Mouse (Mus musculus): ENCODE measurements at regions not wholly inside any gene's neighbourhood (a gene's known extent, or its start where the extent isn't known, plus 50 kb on each side); places are given as distances from the start of the nearest gene placed in this dataset.

GRCm38 (mm10) chr3:119976363-119976762 lies 192.1 kb upstream of the Ptbp2 start:
- no peak overlapping the region for H3K27ac ChIP-seq (ENCODE audit: low read depth, low read length)
- no peaks in the 10 kb centered on the region for H3K27me3 ChIP-seq (ENCODE audit: insufficient read depth, low read length)
- WGBS, result 89% methylated on average over 3 of the region's 3 CpGs
- H3K4me3 ChIP-seq (ENCODE audit: low read depth, low read length), result no peak overlapping the region
- H3K9ac ChIP-seq, result no peak overlapping the region
- no peaks in the 10 kb centered on the region for H3K9me3 ChIP-seq (ENCODE audit: low read length)
- no peaks in the 10 kb centered on the region for H3K4me1 ChIP-seq (ENCODE audit: insufficient read depth)
- no peak overlapping the region for H3K4me2 ChIP-seq (ENCODE audit: low read depth)
- DNase-seq (no peak), ATAC-seq (no peak)
- no peak for TF ChIP-seq CTCF (IDR thresholded peaks at IDR 0.05; ENCODE audit: low read depth)
- no peaks in the 10 kb centered on the region for H3K36me3 ChIP-seq (ENCODE audit: insufficient read depth)

- no peak overlapping the region for H3K27ac ChIP-seq (ENCODE audit: low read depth, low read length)
- ATAC-seq, result no peak
- TF ChIP-seq CTCF (IDR thresholded peaks at IDR 0.05; ENCODE audit: low read depth), result no peak
Measured at GRCm38 (mm10) chr3:119958799-119959467, 174.7 kb upstream of the Ptbp2 start.

GRCm38 (mm10) chr3:119957529-119957928 lies 173.3 kb upstream of the Ptbp2 start:
- Histone ChIP-seq H3K27ac (ENCODE audit: low read depth, low read length) (no peak overlapping the region), H3K9ac (no peak overlapping the region), H3K4me1 (ENCODE audit: insufficient read depth) (0 out of 2 replicates have a peak, but pooled peaks cover 4% of the 10 kb centered on the region), H3K4me2 (ENCODE audit: low read depth) (no peak overlapping the region), H3K4me3 (ENCODE audit: low read depth, low read length) (no peak overlapping the region), H3K27me3 (ENCODE audit: insufficient read depth, low read length) (no peaks in the 10 kb centered on the region), H3K9me3 (ENCODE audit: low read length) (no peaks in the 10 kb centered on the region), H3K36me3 (ENCODE audit: insufficient read depth) (no peaks in the 10 kb centered on the region)
- ATAC-seq (no peak), DNase-seq (no peak)
- WGBS, result 54% methylated on average over 8 of the region's 8 CpGs
- TF ChIP-seq CTCF (IDR thresholded peaks at IDR 0.05; ENCODE audit: low read depth), result no peak

More at GRCm38 (mm10) chr3:119958799-119959467, 174.7 kb upstream of the Ptbp2 start:
- Histone ChIP-seq H3K4me2 (ENCODE audit: low read depth) (no peak overlapping the region), H3K9me3 (ENCODE audit: low read length) (no peaks in the 10 kb centered on the region), H3K4me3 (ENCODE audit: low read depth, low read length) (no peak overlapping the region), H3K4me1 (ENCODE audit: insufficient read depth) (0 out of 2 replicates have a peak, but pooled peaks cover 4% of the 10 kb centered on the region), H3K27me3 (ENCODE audit: insufficient read depth, low read length) (no peaks in the 10 kb centered on the region), H3K9ac (no peak overlapping the region), H3K36me3 (ENCODE audit: insufficient read depth) (no peaks in the 10 kb centered on the region)
- WGBS, result 10% methylated on average over 5 of the region's 5 CpGs
- no peak for DNase-seq

GRCm38 (mm10) chr3:119955745-119956615 lies 171.7 kb upstream of the Ptbp2 start:
- no peak for TF ChIP-seq CTCF (IDR thresholded peaks at IDR 0.05; ENCODE audit: low read depth)
- Histone ChIP-seq H3K4me1 (ENCODE audit: insufficient read depth) (0 out of 2 replicates have a peak, but pooled peaks cover 4% of the 10 kb centered on the region), H3K27me3 (ENCODE audit: insufficient read depth, low read length) (no peaks in the 10 kb centered on the region), H3K4me2 (ENCODE audit: low read depth) (no peak overlapping the region), H3K36me3 (ENCODE audit: insufficient read depth) (no peaks in the 10 kb centered on the region), H3K9ac (no peak overlapping the region), H3K9me3 (ENCODE audit: low read length) (no peaks in the 10 kb centered on the region), H3K4me3 (ENCODE audit: low read depth, low read length) (no peak overlapping the region), H3K27ac (ENCODE audit: low read depth, low read length) (no peak overlapping the region)
- ATAC-seq (peak; percentile 86), DNase-seq (peak; percentile 70)
- WGBS, result 51% methylated on average over 7 of the region's 7 CpGs

- H3K9ac ChIP-seq, result no peak overlapping the region
- TF ChIP-seq CTCF (IDR thresholded peaks at IDR 0.05; ENCODE audit: low read depth), result no peak
- H3K4me1 ChIP-seq (ENCODE audit: insufficient read depth), result 0 out of 2 replicates have a peak, but pooled peaks cover 7% of the 10 kb centered on the region
- H3K27ac ChIP-seq (ENCODE audit: low read depth, low read length), result no peak overlapping the region
- no peak overlapping the region for H3K4me3 ChIP-seq (ENCODE audit: low read depth, low read length)
- no peak overlapping the region for H3K4me2 ChIP-seq (ENCODE audit: low read depth)
- ATAC-seq, result no peak
- peak; percentile 55 for DNase-seq
- no peaks in the 10 kb centered on the region for H3K27me3 ChIP-seq (ENCODE audit: insufficient read depth, low read length)
- H3K9me3 ChIP-seq (ENCODE audit: low read length), result no peaks in the 10 kb centered on the region
- WGBS, result 29% methylated on average over 3 of the region's 3 CpGs
- no peaks in the 10 kb centered on the region for H3K36me3 ChIP-seq (ENCODE audit: insufficient read depth)
Measured at GRCm38 (mm10) chr3:119950721-119951120, 166.5 kb upstream of the Ptbp2 start.

GRCm38 (mm10) chr3:119950070-119950469 lies 165.8 kb upstream of the Ptbp2 start:
- 45% methylated on average over 2 of the region's 2 CpGs for WGBS
- Histone ChIP-seq H3K9ac (no peak overlapping the region), H3K4me1 (ENCODE audit: insufficient read depth) (0 out of 2 replicates have a peak, but pooled peaks cover 4% of the 10 kb centered on the region), H3K36me3 (ENCODE audit: insufficient read depth) (no peaks in the 10 kb centered on the region), H3K9me3 (ENCODE audit: low read length) (no peaks in the 10 kb centered on the region), H3K27ac (ENCODE audit: low read depth, low read length) (no peak overlapping the region), H3K4me2 (ENCODE audit: low read depth) (peak overlapping the region; percentile 52; the same call in 1 of the 2 replicates), H3K4me3 (ENCODE audit: low read depth, low read length) (no peak overlapping the region), H3K27me3 (ENCODE audit: insufficient read depth, low read length) (no peaks in the 10 kb centered on the region)
- DNase-seq (peak; percentile 42), ATAC-seq (no peak)
- no peak for TF ChIP-seq CTCF (IDR thresholded peaks at IDR 0.05; ENCODE audit: low read depth)

GRCm38 (mm10) chr3:119949620-119950019 lies 165.4 kb upstream of the Ptbp2 start:
- H3K27ac ChIP-seq (ENCODE audit: low read depth, low read length), result peak overlapping the region; percentile 50; the same call in 1 of the 2 replicates
- H3K4me3 ChIP-seq (ENCODE audit: low read depth, low read length), result peak overlapping the region; percentile 30
- peak overlapping the region; percentile 44 for H3K9ac ChIP-seq
- DNase-seq, result peak; percentile 69
- H3K4me2 ChIP-seq (ENCODE audit: low read depth), result peak overlapping the region; percentile 52
- TF ChIP-seq CTCF (IDR thresholded peaks at IDR 0.05; ENCODE audit: low read depth), result no peak
- no peaks in the 10 kb centered on the region for H3K36me3 ChIP-seq (ENCODE audit: insufficient read depth)
- no peaks in the 10 kb centered on the region for H3K27me3 ChIP-seq (ENCODE audit: insufficient read depth, low read length)
- WGBS, result under 1% methylated on average over 7 of the region's 7 CpGs
- ATAC-seq, result peak; percentile 84
- H3K4me1 ChIP-seq (ENCODE audit: insufficient read depth), result 0 out of 2 replicates have a peak, but pooled peaks cover 3% of the 10 kb centered on the region
- H3K9me3 ChIP-seq (ENCODE audit: low read length), result no peaks in the 10 kb centered on the region
